Mouse (Mus musculus) cortical plate, adult 2 months (tissue): ENCODE measurements around the gene Gm7358. TPM values are rescaled to one million over a fixed set of nuclear protein-coding genes. Genes with fewer than 3 reads are reported as not detected.
A peak's percentile ranks its signal among the peaks of the same experiment; 100 is the strongest.
"Not testable (repeated sequence)": the region's sequence is repeated elsewhere in the genome, so short reads cannot be mapped to it uniquely, and the experiment has no call there.

Source experiments
- H3K27ac ChIP-seq: fragments of 200-500 bp; 2 replicates; pipeline ENCODE4 v1.5.1; 2012; ENCODE audit warnings: low read length, control low read depth, inconsistent platforms; ENCODE audit not compliant: insufficient read depth
- H3K4me1 ChIP-seq: fragments of 200-500 bp; 2 replicates; pipeline ENCODE4 v1.6.1; 2011; ENCODE audit warnings: low read length; ENCODE audit not compliant: control insufficient read depth, insufficient read depth
- H3K4me3 ChIP-seq: fragments of 200-500 bp; 2 replicates; pipeline ENCODE4 v1.5.1; 2011; ENCODE audit warnings: mild to moderate bottlenecking, low read length, control low read depth; ENCODE audit not compliant: insufficient read depth
- CTCF ChIP-seq: fragments of 200-500 bp; IDR thresholded peaks from 2 replicates; pipeline ENCODE4 v1.5.1; 2011; ENCODE audit warnings: mild to moderate bottlenecking, control low read depth, low read length; ENCODE audit not compliant: insufficient read depth; ENCODE audit errors: extremely low read depth
- polyA plus RNA-seq: library from polyadenylated mRNA; depleted of rRNA; stranded (reverse); fragments of >200 nt; gene quantifications from 2 replicates; pipeline ENCODE4 v1.2.3, GENCODE M21; 2012; rRNA removed

The Gm7358 gene
- polyA plus RNA-seq: not detected in 2 replicates

- not testable (repeated sequence) for H3K27ac ChIP-seq, H3K4me3 ChIP-seq, H3K4me1 ChIP-seq
Observed at GRCm38 (mm10) chr17:14059431-14059830, at the start of gene Gm7358. Gm7358 (minus strand) TSS chr17:14059531.

GRCm38 (mm10) chr17:14103018-14103417, 43.7 kb upstream of the Gm7358 start:
- peak; percentile 28; the same call in 1 of the 2 replicates for TF ChIP-seq CTCF
- not testable (repeated sequence) for H3K4me3 ChIP-seq, H3K27ac ChIP-seq, H3K4me1 ChIP-seq

GRCm38 (mm10) chr17:14101446-14101980, 42.2 kb upstream of the Gm7358 start:
- H3K4me1 ChIP-seq, H3K4me3 ChIP-seq, H3K27ac ChIP-seq: not testable (repeated sequence)
- TF ChIP-seq CTCF: peak; percentile 21; the same call in 1 of the 2 replicates

- H3K4me1 ChIP-seq, H3K27ac ChIP-seq, H3K4me3 ChIP-seq: not testable (repeated sequence)
Observed at GRCm38 (mm10) chr17:14099886-14100285, 40.6 kb upstream of the Gm7358 start.

GRCm38 (mm10) chr17:14094165-14094564, 34.8 kb upstream of the Gm7358 start:
- H3K4me1 ChIP-seq, H3K27ac ChIP-seq, H3K4me3 ChIP-seq: not testable (repeated sequence)

- peak; percentile 25 for TF ChIP-seq CTCF
- not testable (repeated sequence) for H3K4me3 ChIP-seq, H3K27ac ChIP-seq, H3K4me1 ChIP-seq
Observed at GRCm38 (mm10) chr17:14086629-14087028, 27.3 kb upstream of the Gm7358 start.

- not testable (repeated sequence) for H3K27ac ChIP-seq, H3K4me1 ChIP-seq, H3K4me3 ChIP-seq
Observed at GRCm38 (mm10) chr17:14041880-14042279, 17.5 kb downstream of the Gm7358 start.

- not testable (repeated sequence) for H3K4me3 ChIP-seq, H3K4me1 ChIP-seq, H3K27ac ChIP-seq
Observed at GRCm38 (mm10) chr17:14037012-14037411, 22.3 kb downstream of the Gm7358 start.

- not testable (repeated sequence) for H3K27ac ChIP-seq, H3K4me1 ChIP-seq, H3K4me3 ChIP-seq
Observed at GRCm38 (mm10) chr17:14036113-14036512, 23.2 kb downstream of the Gm7358 start.

Other genes with a start within 250 kb of the Gm7358 start
- gene Gm7168, start 111.2 kb downstream of the Gm7358 start, polyA plus RNA-seq: not detected in 2 replicates
- not detected in 2 replicates for gene Gm7356, start 55.8 kb downstream of the Gm7358 start, polyA plus RNA-seq
- 69.7 and 71.4 TPM in 2 replicates for gene Dact2, start 144.8 kb upstream of the Gm7358 start, polyA plus RNA-seq
- 11.0 and 14.2 TPM in 2 replicates for gene Smoc2, start 220.0 kb upstream of the Gm7358 start, polyA plus RNA-seq